Mouse (Mus musculus) ZHBTc4 (cell line): ENCODE measurements at regions not wholly inside any gene's neighbourhood (a gene's known extent, or its start where the extent isn't known, plus 50 kb on each side); places are given as distances from the start of the nearest gene placed in this dataset.

Experiments
- DNase-seq: peaks from one replicate; pipeline ENCODE4 v3.0.0-alpha.2; 2011; ENCODE audit warnings: low read depth, low spot score

DNA sequence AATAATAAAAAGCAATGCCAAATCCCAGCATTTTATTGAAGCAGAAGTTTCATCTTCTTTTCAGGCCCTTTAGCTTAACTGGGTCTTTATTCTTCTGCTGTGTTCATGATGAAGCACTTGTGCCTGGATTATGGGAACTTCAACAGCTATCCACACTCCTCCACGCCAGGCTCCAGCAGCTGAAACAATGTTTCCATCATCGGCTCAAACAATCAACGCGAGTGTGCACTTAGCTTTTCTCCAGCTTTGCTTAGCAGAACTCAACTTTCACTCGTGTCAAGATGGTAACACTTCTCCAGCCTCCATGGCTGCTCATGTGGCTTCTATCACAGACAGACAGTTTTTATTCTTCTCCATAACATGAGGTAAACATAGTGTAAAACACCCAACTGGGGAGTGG lies 143.8 kb upstream of the Mdm1 start:
- no peak for DNase-seq

DNA sequence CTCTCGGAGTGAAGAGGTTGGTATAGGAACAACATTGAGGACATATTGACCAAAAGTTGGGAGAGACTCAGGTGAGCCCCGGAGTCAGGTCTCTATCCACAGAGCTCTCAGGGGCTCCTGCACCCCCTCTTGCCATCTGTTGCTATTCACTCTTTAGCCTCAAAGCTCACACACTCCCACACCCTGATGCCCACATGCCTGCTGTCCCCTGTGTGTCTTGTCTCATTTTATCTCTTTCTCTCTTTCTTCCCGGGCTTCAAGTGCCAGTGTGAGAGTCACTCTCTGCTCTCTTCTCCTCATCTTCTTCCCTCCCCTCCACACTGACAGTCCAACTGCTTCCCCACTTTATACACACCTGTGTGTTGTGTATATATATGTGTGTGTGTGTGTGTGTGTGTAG lies 141.0 kb upstream of the Mdm1 start:
- DNase-seq = no peak

DNA sequence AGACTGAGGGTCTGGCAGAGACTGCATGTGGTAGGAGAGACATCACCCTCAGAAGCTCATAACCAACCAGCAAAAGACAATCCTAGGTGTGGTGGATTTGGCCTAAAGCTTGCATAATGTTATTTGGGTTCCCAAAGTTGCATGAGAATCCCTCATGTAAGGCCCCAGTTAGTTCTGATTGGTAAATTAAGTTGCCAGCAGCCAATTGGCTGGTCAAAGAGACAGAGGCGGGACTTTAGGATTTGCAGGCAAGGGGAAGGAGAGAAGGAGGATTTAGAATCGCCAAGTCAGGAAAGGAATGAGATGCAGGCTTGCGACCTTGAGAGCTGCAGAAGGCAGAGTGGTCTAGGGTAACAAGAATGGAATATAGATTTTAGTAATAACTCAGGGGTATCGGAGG lies 140.1 kb upstream of the Mdm1 start:
- peak; percentile 66 for DNase-seq

DNA sequence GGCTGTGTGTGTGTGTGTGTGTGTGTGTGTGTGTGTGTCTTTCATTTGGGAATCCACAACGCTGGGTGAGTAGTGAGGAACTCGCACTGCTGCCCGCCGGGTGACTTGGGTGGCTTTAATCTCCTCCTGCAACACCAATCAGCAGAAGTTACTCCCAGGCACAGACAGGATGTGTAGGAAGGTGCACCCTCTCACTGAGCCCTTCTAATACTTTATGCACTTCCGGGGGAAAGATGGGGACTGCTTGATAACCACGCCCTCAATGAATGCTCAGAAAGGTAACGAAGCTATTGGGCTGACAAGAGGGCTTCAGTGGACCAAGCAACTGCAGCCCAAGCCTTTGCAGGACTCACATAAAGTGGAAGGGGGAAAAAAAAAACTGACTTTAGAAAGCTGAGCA lies 139.6 kb upstream of the Mdm1 start:
- DNase-seq = peak; percentile 21

DNA sequence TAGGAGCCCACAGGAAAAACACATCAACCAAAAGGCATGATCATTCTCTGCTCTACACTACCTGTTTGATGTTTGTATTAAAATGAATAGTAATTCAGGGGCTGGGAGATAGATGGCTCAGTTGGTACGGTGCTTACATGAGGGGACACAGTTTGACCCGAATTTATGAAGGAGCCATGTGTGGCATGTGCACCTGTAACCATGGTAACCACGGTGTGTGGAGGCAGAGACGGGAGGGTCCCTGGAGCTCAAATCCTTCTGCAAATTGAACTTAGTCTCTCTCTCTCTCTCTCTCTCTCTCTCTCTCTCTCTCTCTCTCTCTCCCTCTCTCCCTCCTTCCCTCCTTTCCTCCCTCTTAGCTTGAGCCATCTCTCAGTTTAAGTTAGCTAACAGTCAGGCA lies 139.1 kb upstream of the Mdm1 start:
- DNase-seq = no peak

DNA sequence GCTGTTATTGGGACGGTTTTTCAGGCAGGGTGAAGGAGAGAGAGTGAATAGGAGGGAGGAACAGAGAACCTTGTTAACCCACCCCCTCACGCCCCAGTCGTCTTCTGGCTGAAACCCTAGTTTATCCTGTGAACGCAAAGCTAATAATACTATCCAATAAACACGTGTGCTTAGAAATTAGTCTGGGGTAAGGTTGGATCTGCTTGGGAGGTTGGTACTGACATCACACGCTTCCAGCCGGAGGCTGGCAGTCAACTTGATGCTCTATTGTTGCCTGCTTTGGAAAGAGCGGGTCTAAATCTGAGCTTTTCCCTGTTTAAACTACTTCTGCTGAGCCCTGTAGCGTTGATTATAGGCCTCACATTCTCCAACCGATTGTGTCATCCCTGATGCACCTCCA lies 138.4 kb upstream of the Mdm1 start:
- no peak for DNase-seq

DNA sequence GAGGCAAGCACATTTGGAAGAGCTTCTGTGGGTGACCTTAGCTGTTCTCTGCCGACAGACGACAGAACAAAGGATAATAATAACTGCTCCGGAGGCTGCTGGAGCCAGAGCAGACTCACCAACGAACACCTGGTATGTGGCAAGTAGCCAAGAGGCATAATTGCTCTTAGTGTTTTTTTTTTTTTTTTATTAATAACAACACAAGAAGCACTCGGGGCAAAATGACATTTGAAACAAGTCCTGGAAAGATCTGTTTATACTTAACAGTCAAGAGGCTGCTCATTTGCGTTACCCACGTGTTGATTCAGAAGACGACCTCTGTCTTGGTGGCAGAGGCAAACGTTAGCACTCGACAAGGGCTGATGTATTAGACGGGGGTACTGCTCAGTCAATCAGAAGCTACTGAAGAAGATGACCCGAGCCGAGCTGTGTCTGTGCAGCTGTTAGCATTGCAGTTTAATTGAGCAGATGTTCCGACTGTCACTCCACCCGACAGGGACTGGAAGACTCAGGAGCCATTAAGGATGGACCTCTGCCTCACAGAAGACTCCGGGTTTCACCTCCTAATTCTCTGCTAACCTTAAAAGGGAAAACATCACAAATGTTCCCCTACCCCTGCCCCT lies 137.8 kb upstream of the Mdm1 start:
- no peak for DNase-seq

DNA sequence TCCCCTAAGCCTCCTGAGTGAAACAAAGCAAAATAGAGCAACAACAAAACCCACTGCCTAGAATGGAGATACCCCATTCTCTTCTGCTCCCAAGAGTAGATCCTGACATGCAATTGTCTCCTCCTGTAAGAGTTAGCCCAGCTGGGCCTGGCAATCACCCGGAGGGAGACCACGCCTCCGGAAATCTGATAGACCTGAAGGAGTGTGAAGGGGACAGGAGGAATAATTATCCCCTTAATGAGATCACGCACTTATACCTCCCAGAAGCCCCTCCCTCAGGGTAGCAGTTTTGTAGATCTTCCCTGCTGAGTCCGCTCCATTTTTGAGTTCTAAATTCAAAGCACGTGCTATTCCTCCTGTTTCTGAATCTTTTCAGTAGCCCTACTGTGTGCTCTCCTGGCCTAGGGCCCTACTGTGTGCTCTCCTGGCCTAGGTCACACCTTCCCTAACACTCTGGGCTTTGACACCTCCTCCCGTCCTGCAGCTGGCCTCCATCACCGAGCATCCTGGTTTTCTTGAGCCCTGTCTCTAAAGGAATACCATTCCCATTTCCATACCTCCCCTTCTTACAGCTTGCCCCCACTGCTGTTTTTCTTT lies 137.2 kb upstream of the Mdm1 start:
- DNase-seq = no peak

DNA sequence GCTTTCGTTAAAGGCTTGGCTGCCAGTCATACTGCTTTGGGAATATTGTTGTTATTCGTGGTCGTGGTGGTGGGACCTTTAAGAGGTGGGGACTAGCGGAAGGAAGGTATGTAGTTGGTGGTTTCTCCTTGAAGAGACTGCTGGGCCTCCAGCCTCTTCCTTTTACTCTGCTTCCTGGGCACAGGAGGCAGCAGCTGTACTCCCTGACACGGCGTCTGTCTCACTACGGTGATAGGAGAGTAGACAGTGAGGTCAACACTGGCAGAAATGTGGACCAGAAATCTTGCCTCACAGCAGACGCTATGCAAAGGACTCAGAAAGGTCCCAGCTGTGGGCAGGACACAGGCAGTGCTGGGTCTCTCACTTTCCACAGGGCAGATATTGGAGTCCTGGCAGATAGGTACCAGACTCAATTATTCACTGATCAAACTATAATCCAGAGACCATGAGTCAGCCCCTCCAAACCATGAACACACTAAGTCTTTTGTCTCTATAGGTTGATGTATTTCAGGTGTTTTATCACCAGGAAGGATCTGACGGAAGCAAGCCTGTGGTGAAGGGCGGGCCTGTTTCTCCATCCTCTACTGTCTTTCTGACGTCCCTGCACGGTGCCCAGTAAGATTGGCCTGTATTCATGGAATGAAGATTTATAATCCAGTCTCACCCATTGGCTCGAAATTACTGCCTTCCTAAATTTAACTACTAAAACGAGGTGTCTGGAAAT lies 134.6 kb upstream of the Mdm1 start:
- no peak for DNase-seq

DNA sequence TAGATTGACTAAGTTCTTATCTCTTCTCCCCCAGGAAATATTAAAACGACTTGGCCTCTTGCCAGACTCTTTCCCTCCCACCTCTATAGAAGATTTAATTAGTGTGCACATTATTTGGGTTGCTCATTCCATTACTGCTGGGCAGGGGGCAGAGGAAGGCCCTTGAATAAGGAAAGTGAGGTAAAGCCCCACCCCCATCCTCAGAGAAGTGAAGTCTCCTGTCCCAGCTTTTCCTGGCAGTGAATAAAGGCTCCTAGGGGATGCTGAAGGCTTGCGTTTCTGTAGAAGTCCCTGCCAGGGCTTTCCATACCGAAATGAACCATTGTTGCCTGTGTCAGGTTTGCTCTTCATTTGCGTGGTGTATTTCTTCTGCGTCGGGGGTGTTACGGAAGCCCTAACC lies 133.8 kb upstream of the Mdm1 start:
- DNase-seq = no peak

DNA sequence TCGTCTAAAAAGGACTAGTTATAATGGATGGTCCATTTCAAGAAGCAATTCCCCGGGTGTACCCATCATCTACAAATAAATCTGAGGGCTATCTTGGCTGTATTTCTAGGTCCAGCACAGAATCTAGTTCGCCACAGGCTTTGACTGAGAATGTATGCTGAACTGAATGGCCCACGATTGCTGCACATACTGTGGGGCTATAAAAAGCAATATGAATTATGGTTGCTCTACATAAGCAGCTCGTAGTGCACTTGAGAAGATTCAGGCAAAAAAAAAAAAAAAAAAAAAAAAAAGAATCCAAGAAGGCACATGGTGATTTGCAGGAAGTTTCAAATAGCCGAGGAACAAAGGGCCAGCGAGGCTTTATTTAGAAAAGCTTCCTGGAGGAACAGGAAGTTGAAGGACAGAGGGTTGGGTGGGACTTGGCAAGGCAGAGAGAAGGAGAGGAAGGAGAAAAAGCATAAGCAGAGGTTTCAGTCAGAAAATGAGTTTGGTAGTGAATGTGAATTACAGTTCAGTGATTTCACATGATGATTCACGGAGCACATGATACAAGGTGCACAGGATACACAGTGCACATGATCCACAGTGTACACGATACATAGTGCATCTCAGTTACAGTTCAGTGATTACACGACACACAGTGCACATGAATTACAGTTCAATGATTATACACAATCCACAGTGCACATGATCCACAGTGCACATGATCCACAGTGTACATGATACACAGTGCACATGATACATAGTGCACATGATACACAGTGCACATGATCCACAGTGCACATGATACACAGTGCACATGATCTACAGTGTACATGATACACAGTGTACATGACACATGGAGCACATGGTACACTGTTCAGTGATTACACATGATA lies 129.7 kb upstream of the Mdm1 start:
- no peak for DNase-seq

DNA sequence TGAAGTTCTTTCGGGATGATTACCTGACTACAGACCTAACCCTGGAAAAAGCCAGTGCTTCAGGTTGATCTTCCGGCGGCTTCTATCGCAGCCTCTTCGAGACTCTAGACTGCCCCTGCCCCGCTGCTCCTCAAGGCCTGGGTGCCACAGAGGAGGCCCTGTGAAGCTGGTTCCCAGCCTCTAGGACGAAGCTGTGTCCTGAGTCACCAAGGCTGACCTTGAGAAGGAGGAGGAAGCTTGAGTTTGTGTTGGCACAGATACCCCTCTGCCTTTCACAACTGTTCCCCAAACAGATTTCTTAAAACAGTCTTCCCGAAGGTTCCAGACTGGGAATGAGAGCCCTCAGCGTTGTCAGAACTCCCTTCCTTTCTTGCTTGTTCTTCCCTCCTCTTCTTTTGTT lies 112.8 kb upstream of the Mdm1 start:
- peak; percentile 36 for DNase-seq

DNA sequence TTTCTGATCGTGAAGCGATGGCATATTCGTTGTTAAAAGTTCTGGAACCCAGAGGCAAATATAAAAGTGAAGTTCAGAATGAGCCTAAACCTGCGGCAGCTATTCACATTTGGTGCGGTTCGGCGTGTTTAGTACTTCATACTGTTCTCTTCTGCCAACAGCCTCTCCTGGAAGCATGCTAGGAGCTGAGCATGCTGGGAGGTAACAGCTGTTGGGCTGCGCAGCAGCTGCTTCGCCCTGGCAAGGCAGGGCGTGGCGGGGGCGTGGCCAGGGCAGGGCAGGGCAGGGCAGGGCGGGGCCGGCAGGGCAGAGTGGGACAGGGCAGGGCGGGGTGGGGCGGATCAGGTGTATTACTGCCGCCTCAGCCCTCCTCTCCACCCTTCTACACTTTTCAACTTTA lies 107.2 kb upstream of the Mdm1 start:
- peak; percentile 59 for DNase-seq

DNA sequence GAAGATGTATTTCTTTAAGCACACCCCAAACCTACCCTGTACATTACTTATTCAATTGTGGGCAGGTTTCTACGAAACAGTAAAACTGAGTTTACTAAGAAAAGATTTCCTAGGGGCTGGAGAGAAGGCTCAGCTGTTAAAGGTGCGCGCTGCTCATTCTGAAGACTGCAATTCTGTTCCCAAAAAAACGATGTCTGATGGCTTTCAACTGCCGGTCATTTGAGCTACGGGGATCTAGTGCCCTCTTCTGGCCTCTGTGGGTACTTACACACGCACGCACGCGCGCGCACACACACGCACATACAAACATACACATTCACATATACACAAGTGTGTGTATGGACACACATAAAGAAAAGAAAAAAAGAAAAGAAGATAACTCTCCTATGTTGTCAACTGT lies 106.6 kb upstream of the Mdm1 start:
- peak; percentile 80 for DNase-seq

DNA sequence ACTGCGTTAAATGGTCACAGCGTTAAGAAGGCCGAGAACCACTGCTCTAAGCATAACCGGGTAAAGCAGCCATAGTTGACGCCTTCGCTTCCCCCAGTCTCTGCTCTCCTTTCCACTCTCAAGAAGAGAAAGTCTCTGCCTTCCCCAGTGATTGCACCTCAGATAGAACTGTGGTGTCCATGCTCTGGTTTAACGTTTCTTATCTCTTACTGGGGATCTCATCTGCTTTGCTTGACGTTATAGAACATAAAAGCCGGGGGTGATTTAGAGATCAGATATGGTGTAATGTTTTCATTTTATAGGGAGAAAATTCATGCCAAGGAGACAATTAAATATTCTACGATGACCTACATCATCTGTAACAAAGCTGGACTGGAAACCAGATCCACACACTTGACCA lies 103.1 kb upstream of the Mdm1 start:
- DNase-seq = no peak

DNA sequence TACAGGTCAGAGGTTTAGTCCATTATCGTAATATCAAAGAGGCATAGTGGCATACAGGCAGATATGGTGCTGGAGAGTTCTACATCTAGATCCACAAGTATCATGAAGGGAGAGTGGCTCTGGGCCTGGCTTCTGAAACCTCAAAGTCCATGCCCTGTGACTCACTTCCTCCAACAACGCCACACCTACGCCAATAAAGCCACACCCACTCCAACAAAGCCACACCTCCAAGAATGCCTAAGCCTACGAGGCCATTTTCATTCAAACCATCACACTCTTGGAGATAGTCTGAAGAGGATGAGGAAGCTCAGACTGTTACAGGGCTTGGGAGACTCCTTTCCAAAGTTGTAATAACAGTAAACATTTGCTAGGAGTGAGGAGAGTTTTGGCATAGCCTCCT lies 102.6 kb upstream of the Mdm1 start:
- DNase-seq = peak; percentile 65

DNA sequence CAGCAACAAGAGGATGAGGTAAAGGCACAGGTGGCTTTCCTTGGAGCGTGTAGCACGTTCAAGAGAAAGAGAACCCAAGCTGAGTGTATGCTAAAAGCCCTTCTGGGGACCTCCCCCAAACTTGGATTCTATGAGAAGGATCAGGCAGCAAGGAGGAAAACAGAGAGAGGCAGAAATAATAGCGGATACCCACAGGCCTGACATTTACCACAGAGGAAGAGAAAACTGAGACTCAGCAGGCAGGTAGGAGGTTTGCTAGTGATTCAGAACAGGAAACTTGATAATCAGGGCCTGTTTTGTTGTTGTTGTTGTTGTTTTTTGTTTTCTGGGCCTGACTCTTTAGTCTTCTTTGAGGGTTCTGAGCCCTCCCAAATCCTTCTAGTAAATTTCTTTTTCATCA lies 100.5 kb upstream of the Mdm1 start:
- DNase-seq = no peak

DNA sequence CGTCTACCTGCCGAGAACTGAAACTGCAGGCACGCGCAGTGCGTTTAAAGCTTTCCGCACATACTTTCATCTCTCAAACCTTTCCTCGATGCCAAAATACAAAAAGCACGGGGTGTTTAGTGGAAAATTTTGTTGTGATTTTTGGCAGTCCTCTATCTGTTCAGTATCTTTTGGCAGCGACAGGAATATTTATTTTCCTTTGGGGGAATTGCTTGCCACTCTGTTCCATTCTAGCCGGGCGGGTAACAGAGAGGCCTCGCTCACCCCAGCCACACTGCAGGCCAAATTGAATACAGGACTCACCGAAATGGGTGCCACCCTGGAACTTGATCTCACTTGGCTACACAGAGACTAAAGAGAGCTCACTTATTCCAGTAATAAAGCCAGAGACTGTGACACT lies 97.8 kb upstream of the Mdm1 start:
- DNase-seq = peak; percentile 13

DNA sequence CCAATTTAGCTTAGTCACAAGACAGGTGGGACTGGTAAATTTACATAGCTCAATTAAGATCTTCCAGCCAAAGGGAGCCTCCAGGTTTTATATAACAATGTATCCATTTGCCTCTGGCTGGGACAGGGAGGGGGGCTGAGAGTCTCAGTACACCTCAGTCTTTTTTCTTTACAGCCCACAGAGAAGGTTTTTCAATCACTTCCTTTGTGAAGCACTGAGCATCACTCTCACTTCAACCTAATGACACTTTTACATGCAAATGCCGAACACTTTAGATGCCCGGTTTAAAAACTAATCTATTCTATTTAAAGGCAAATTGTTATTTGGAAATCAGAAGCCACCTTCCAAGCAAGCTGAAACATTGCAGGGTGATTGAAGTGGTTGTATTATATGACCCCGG lies 96.8 kb upstream of the Mdm1 start:
- peak; percentile 75 for DNase-seq

DNA sequence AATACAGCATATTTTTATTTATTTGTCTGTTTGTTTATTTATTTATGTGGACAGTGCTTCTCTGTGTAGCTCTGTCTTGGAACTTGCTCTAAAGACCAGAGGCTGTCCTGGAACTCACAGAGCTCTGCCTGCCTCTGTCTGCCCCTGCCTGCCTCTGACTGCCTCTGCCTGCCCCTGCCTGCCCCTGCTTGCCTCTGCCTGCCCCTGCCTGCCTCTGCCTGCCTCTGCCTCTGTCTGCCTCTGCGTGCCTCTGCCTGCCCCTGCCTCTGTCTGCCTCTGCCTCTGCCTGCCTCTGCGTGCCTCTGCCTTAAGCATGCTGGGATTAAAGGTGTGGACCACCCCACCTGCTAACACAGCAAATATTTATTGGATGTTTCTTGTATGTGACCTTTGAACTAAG lies 96.2 kb upstream of the Mdm1 start:
- DNase-seq = peak; percentile 26

DNA sequence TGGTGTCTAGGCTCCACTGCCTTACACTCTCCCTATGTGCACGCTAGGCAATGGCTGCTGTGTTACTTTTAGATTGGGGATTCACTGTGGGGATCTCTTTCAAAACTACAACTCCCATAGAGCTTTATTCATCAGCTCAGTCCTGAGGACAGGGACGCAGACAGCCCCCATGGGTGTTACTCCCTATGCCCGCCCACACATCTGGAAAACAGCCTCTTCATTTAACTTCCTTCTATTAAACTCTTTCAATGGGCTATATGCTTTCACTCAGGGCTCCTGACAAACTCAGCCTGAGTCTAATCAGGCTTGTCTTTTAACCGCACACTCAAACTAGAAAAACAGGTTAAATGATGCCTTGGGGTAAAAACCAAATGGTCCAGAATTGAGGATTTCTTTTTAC lies 95.3 kb upstream of the Mdm1 start:
- no peak for DNase-seq

DNA sequence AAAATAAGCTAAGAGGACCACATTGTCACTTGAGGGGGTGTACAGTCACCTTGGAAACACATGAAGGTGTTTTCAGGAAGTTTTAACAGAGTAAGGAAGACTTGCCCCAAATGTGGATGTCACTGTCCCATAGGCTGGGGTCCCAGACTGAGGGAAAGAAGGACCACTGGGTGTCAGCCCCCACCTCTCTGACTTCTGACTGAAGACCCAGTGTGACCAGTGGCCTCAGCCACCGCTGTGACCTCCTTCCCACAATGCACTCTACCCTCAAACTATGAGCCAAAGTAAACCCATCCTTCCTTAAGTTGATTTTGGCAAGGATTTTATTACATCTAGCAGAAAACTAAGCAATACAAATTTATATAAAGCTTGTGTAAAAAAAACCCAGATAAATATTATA lies 94.8 kb upstream of the Mdm1 start:
- no peak for DNase-seq
